Mouse (Mus musculus): Measurements from ENCODE around the gene Slc50a1.

DNA sequence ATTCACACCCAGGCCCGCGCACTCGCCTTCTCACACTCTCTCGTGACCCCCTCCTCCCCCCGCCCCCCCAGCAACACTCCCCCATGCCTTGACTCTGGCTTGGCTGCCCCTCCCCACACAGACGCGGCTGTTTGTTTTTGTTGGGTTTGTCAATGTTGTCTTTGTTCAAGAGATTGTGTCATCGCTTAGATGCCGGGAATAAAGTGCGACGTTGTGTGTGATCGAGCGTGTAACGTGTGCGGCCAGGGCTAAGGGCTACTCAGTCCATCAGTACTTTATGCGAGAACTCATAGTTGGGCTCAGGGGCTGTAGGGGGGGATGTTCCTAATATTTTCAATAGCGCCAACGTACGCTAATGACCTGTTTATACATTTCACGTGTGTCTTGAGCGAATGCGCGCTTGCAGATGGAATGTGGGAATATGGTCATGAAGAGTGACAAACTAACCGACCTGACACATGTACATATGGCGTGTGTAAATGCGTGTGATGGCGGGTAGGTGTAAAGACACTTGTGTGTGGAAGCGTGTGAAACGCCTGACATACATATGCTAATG lies 9.8 kb upstream of the Slc50a1 start:
- TF ChIP-seq GATA1 (IDR thresholded peaks at IDR 0.05; ENCODE audit: low read depth, low read length) (no peak), POLR2AphosphoS2 (IDR thresholded peaks at IDR 0.05; ENCODE audit: low read length) (no peak), TAL1 (IDR thresholded peaks at IDR 0.05; ENCODE audit: low read length) (no peak), USF2 (IDR thresholded peaks at IDR 0.05; ENCODE audit: borderline replicate concordance in 1 of 2, insufficient read depth in 1 of 2, low read depth in 1 of 2, low read length in 2 of 2) (no peak), POLR2A (IDR thresholded peaks at IDR 0.05; ENCODE audit: control insufficient read depth in 1 of 2, insufficient read depth in 1 of 2, low read depth in 1 of 2, low read length in 2 of 2, poor library complexity in 1 of 2) (no peak), CTCF (IDR thresholded peaks at IDR 0.05 in 2 of 3, conservative IDR thresholded peaks at IDR 0.05 in 1 of 3; ENCODE audit: control insufficient read depth in 1 of 3, insufficient read depth in 1 of 3, low read depth in 2 of 3, low read length in 3 of 3, poor library complexity in 1 of 3, severe bottlenecking in 1 of 3) (no peak), EP300 (IDR thresholded peaks at IDR 0.05; ENCODE audit: low read depth in 1 of 2, low read length in 2 of 2) (no peak), ZKSCAN1 (IDR thresholded peaks at IDR 0.05; ENCODE audit: low read depth, low read length) (no peak), MAX (IDR thresholded peaks at IDR 0.05; ENCODE audit: low read length) (no peak), ELF1 (IDR thresholded peaks at IDR 0.05; ENCODE audit: low read depth, low read length) (no peak)

Data from MEL (cell line).